Mouse (Mus musculus): ENCODE measurements around the gene Trim28.

The Trim28 gene

DNA sequence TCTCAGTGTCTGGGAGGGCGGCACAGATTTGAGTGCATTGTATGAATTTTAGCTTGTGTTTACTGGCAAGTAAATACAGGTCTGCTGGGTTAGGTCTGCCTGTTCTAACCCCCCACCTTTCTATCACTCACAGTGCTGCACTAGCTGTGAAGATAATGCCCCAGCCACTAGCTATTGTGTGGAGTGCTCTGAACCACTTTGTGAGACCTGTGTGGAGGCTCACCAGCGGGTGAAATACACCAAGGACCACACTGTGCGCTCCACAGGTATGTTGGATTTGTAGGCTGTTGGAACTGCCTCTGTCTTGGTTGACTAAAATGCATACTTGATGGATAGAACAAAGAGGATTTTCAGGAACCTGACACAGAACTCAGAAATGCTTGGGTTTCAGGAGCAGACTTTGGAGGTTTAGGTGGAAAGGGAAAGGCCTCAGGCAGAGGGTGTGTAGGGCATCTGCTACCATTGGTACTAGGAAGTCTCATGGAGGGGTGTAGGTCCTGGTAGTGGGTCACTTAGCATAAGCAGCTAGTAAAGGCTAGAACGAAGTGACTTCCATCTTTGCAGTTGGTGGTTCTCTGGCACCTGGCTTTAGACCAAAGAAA, 26.7 kb downstream of the Trim28 start:
- in situ Hi-C loops (cut with MboI; ENCODE audit: unreplicated experiment in 2 of 2) = loop anchor here in 1 of 2 experiments (10.0 kb wide), 1 partner anchor 61 kb away; the partner anchor contains the start of gene Zfp324

DNA sequence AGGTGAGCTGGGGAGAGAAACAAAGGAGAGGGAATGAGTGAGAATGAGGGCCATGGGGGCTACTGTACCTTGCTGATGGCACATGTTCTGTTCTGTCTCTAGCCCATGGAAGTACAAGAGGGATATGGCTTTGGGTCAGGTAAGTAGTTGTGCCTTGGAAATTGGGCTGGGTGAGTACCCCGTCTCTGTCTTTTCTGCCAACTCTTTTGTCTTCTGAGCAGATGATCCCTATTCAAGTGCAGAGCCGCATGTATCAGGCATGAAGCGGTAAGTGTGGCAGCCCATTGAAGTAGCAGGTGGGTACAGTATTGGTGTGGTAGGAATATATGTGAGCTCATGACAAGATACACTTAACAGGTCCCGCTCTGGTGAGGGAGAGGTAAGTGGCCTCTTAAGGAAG, 30.1 kb downstream of the Trim28 start:
- in situ Hi-C loops (cut with MboI; ENCODE audit: unreplicated experiment in 2 of 2) = loop anchor here in 1 of 2 experiments (10.0 kb wide), 1 partner anchor 64 kb away; the partner anchor contains the start of gene Zfp324

DNA sequence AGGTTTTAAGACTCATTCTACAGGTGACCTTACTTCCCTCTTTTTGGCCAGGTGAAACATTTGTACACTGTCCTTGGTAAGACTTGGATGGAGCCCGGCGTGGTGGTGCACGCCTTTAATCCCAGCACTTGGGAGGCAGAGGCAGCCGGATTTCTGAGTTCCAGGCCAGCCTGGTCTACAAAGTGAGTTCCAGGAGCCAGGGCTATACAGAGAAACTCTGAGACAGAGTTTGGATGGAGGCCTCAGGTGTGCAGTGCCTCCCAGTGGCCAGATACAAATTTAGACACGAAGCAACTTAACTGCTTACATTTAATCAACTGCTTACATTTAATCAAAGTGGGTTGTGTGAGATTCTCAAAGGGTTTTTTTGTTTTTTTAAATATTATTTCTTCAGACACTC, 32.2 kb downstream of the Trim28 start:
- in situ Hi-C loops (cut with MboI; ENCODE audit: unreplicated experiment in 2 of 2) = no loop called here

DNA sequence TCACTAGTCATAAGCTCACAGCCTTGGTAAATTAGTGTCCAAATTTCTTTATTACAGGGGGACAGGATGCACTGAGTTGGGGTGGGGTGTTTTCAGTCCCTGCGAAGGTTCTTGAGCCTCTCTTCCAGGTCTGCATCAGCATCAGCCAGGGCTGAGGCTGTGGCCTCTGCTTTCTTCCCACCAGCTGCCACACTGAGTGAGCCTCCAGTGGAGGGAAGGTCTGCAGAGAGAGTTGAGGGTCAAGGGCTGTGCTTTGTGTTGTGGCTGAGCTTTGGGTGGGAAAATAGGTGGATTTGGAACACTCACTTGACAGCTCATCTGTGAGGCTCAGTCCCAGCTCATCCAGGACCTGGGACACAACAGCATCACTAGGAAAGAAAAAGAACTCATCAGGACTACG, 33.1 kb downstream of the Trim28 start:
- in situ Hi-C loops (cut with MboI; ENCODE audit: unreplicated experiment in 2 of 2) = no loop called here

DNA sequence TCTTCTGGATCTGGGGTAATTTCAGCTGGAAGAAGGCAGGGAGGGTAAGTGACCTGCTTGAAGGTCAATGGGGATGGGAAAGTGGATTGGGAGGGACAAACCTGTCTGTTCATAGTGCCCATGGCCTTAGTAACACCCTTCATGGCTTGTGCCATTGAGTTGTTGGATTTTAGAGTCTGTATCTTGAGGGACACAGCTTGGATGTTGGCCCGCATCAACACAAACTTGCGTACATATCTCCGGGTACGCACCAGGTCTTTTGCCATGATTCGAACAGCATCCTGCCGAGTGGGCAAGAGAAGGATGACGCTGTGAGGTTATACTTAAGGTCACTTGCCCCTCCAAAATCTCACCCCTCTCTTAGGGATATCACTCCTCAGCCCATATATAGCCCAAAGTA, 33.6 kb downstream of the Trim28 start:
- in situ Hi-C loops (cut with MboI; ENCODE audit: unreplicated experiment in 2 of 2) = no loop called here

DNA sequence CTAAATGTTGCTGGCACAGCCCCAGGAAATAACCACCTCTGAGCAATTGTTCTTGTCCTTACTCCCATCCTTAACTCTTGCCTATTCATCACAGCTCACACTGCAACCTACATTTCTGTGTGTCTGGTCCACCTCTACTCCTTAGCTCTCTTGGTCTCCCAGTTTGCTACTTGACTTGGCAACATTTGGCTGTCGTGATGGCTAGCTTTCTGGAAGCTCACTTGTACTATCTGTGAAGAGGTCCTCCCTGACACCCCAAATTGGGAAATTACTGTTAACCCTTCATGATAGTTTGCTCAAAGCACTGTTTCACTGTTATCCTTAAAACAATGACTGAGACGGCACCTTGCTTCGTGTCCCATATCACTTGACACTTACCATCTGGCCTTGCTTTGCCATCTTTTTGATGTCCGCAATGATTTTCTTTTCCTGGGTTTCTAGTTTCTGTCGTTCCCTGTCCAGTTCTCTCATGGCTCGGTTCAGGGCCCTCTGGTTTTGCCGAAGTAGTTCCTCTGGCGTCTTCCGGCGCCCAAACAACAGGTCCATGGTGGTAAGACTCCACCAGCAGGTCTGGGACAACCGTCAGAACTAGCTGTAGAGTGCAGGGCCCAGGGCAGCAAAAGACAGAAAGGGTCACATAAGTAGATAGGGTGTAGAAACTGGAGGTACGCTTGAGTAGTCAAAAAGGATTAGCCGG, 34.7 kb downstream of the Trim28 start:
- in situ Hi-C loops (cut with MboI; ENCODE audit: unreplicated experiment in 2 of 2) = no loop called here

DNA sequence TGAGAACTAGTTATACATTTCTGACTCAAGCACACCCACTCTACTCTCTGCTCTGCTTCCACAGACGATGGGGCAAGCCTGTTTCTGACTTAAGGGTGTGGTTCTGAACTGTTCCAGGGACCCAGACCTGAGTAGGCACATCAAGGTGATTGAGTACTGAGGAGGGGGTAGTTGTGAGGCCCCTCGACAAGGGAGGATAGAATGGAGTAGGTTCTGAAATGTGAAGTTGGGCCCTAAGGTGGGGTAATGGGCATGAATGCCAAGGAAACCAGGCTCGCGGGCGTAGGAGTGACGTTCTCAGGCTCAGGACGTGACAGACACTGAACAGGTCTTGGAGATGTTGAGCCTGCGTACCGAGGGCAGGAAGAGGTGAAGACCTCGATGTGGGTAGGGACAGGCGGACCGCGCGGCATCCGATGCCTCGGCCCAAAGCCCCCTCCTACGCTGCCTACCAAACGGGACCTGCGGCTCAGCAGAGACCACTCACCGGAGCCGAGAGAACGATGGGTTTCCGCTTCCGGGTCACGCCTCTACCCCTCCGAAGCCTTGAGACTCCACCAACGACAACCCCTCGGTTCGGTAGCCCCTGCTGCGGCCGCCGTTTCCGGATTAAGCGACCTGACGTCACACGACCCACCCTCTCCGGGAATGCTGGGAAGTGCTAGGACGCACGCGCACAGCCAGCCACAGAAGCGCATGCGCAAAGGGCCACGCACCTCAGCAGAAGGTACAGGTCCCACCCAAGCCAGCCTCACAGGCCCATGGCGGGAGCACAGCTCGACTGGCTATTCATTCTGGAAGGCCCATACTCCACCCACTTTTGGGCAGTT, 35.4 kb downstream of the Trim28 start, which contains the start of gene Chmp2a:
Gene Chmp2a, minus strand, starts transcription at position 660 of the 830 bp plus-strand sequence.
- in situ Hi-C loops (cut with MboI; ENCODE audit: unreplicated experiment in 2 of 2) = no loop called here

DNA sequence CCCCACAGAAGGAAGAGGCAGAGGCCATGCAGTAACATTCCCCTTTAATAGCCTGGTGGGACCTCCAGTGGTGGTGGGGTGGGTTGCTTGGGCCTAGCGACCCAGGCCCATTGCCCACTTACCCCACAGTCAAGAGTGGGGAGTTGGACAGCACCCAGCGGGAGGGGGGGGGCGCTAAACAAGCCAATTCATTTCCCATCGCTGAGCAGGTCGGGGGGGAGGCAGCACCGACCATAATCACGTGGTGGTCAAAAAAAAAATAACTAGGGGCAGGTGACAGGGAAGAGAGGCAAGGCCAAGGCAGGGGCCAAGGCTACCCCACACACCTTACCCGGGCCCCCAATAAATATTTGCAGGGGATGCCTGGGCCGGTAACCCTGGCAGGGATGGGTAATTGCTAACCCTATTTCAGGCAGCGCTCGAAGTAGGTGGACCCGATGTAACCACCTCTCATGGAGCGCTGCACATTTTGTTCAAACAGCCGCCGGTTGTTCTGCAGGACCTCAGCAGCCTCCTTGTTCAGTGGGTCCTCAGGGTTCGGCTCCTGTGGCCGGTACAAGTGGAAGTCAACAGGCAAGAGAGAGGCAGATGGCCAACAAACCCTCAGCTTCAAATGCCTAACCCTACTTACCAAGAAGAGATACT, 36.4 kb downstream of the Trim28 start:
- in situ Hi-C loops (cut with MboI; ENCODE audit: unreplicated experiment in 2 of 2) = no loop called here

DNA sequence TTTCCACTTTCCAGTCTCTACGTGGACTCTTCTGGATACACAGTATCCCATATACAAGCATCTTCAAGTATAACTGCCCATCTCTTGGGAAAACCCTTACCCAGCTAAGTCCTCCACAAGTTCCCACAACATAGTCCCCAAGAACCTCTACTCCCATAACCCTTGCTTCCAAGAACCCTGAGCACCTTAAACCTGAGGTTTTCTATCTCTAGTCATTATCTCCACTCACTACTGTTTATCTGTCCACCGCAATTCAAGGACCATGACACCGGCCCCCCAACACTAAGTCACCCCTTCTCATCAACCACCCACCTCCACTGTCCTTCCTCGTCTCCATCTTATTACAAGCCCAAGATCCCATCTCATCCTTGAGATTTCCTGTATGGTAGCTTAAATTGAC, 37.9 kb downstream of the Trim28 start:
- in situ Hi-C loops (cut with MboI; ENCODE audit: unreplicated experiment in 2 of 2) = no loop called here

DNA sequence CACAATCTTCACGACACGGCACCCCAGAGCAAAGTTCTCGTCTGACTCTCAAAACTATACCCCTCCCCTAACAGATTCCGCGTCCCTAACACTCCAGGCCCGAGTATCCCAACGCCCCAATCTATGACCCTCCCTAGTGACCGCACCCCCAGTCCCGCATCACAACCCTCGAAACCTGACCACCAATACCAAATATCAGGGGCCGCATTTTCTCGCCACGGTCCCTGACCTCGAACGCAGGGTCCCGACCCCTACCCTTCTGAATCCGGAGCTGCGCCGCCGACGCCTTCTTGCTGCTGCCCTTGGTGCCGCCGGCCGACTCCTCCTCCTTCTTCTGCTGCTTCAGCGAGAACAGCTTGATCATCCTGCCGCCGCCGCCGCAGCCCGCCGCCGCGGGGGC, 38.5 kb downstream of the Trim28 start:
- in situ Hi-C loops (cut with MboI; ENCODE audit: unreplicated experiment in 2 of 2) = no loop called here

DNA sequence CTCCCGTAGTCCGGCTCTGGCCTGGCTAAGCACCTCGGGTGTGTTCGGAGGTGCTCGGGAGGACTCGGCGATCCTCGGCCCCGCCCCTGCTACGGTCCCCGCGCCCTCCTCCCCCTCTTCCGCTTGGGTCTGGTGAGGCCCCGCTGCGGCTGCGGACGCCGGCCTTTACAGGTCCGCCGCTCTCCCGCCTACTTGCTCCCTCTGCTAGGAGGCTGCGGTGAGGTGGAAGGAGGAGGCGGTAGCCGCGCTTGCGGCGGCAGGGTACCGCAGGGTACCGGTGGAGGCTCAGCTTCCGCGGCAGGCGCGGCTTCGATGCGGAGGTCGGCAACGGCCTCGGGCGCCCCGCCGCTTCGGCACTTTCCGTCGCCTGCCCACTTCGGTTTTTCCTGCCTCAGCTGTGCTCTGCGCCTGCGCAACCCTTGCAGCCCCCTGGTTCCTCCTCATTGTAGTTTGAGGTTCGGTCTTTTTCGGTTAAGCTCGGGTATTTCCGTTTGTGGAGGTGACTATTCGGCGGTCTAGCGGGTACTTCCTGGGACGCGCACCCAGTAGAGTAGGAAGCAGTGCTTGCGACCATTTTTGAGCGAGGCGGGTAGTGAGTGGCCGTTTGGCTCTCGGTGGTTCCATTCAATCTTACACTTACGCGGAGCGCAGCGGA, 39.1 kb downstream of the Trim28 start, which contains the start of gene Ube2m:
Gene Ube2m, minus strand, starts transcription at position 375 of the 655 bp plus-strand sequence.
- in situ Hi-C loops (cut with MboI; ENCODE audit: unreplicated experiment in 2 of 2) = no loop called here

DNA sequence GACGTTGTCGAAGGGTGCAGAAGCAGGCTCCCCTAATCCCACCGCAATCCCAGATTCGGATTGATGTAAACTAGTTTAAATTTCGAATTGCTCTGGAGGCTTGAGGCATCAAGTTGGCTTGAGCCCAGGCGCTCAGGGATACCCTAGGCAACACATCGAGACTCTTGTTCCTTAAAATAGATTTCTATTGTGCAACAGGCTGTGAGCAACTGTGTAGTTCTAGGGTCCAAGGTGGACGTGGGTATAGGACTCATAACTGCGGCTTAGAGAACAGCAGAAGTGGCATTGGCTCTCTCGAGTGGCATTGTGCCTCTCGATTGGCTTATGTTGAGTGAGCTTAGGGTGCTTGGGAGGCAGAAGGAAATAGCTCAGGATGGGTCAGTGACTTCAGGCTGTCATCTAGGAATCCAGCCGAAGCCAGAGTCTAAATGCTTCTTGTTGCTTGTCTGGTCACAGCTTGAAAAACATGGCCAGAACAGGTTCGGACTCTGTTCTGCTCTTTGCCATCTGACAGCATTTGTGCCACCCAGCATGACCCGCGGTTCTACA, 39.8 kb downstream of the Trim28 start:
- in situ Hi-C loops (cut with MboI; ENCODE audit: unreplicated experiment in 2 of 2) = no loop called here

DNA sequence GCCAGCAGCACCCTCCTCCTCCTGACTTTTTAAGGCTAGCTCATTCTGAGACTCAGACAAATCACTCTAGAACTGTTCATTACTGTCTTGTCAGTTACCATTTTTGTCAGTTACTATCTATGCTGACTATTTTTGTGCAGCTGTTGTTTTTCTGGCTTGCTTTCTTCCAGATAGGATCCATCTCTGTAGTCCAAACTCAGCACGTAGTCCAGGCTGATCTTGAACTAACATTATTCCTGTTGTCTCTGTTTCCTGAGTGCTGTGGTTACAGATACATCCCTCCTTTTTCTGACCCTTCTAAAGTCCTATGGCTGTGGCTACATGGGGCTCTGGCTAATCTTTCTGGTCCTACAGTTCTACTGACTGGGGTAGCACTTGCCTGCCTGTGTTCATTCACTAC, 40.3 kb downstream of the Trim28 start:
- in situ Hi-C loops (cut with MboI; ENCODE audit: unreplicated experiment in 2 of 2) = no loop called here

DNA sequence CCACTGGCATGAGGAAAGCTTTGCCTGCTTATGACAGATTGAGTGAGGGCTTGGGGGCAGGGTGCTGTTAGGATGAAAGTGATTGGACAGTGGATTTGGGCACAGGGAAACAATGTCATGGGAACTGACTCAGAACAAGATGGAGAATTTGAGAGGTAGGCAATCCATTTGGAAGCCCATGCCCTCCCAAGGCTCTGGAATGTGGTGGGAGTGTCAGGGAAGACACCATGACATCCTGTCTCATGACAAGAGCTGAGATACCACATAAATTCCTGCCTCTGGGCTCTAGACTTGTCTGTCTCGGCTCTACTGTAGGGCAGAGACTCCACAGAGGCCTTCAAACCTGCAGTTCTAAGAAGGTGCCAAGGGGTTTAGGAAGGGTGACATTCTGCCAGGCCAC, 42.3 kb downstream of the Trim28 start:
- in situ Hi-C loops (cut with MboI; ENCODE audit: unreplicated experiment in 2 of 2) = loop anchor here (5.0 to 10.0 kb wide), 3 partner anchors 34 to 129 kb away; no protein-coding TSS in a partner anchor

DNA sequence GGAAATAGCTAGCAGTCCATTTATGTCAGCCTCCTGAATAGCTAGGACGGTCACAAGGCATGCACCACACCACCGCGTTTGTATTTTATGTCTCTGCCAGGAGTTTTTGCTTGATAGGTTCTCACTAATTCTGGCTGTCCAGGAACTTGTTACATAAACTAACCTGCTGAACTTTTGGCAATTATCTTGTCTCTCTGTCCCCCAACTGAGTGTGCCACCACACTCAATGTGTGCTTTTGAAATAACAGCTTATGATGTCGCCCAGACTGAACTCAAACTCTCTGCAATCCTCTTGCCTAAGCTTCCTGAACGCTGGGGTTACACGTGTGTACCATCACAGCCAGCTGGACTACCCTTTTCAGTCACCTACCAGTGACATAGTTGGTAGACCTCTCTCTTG, 43.6 kb downstream of the Trim28 start:
- in situ Hi-C loops (cut with MboI; ENCODE audit: unreplicated experiment in 2 of 2) = loop anchor here (5.0 to 10.0 kb wide), 3 partner anchors 35 to 130 kb away; no protein-coding TSS in a partner anchor

DNA sequence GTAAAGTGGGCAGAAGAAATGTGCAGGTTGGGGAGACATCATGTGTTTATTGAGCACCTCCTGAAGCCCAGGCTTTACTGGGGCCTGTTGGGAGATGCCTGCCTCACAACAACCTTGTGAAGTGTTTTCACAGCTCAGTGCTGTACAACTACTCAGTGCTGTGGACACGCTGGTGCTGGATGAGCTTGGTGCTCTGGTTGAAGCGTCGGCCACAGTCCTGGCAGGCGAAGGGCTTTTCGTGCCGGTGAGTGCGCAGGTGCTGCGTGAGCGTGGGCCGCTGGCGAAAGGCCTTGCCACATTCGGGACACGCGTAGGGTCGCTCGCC, 44.2 kb downstream of the Trim28 start:
- in situ Hi-C loops (cut with MboI; ENCODE audit: unreplicated experiment in 2 of 2) = loop anchor here (5.0 to 10.0 kb wide), 3 partner anchors 36 to 131 kb away; no protein-coding TSS in a partner anchor

DNA sequence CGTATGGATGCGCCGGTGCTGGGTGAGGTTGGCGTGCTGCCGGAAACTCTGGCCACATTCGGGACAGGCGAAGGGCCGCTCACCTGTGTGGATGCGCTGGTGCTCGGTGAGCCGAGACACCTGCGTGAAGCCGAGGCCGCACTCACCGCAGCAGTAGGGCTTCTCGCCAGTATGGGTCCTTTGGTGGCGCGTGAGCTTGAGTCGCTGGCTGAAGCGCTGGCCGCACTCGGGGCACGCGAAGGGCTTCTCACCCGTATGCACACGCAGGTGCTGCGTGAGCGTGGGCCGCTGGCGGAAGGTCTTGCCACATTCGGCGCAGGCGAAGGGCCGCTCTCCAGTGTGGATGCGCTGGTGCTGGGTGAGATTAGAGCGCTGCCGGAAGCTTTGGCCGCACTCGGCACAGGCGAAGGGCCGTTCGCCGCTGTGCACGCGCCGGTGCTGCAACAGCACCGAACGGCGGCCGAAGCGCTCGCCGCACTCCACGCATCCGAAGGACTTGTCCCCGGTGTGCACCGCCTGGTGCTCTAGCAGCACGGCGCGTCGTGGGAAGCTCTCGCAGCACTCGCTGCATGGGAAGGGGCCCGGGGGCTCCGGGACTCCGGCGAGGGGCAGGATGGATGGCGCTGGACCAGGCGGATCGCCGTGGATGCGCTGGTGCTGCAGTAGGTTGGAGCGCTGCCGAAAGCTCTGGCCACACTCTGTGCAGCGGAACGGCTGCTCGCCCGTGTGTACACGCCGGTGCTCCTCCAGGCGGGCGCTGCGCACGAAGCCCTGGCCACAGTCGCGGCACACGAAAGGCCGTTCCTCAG, 44.7 kb downstream of the Trim28 start:
- in situ Hi-C loops (cut with MboI; ENCODE audit: unreplicated experiment in 2 of 2) = loop anchor here (5.0 to 10.0 kb wide), 3 partner anchors 36 to 131 kb away; no protein-coding TSS in a partner anchor

DNA sequence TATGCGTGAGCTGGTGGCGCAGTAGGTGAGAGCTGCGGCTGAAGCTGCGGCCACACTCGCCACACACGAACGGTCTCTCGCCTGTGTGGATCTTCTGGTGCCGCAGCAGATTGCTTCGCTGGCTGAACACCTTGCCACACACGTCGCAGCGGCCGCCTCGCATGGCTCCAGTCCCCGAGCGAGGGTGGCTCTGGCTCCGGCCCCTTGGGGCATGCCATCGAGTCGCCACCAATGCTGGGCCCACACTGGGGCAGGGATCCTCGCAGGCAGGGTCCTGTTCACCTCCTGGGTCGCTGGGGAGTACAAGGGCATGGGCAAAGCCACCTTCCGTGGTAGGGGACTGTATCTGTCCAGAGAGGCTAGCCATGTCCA, 45.3 kb downstream of the Trim28 start:
- in situ Hi-C loops (cut with MboI; ENCODE audit: unreplicated experiment in 2 of 2) = loop anchor here (5.0 to 10.0 kb wide), 3 partner anchors 37 to 132 kb away; no protein-coding TSS in a partner anchor

DNA sequence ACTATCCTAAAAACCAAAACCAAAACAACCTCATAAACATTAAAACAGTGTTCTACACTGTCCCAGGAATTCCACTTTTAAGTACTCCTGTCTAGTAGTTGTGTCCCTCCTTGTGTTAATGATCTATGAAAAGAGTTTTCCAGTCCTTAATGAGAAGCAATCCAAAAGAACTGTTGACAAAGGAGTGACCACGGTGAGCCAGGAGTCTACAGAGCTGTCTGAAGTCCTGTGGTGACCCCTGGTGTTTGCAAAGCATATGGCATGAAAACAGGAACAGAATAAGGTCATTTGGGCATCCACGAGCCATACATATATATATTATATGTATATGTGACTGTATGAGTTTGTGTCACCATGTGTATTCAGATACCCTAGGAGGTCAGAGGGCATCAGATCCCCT, 47.2 kb downstream of the Trim28 start:
- in situ Hi-C loops (cut with MboI; ENCODE audit: unreplicated experiment in 2 of 2) = loop anchor here (5.0 to 10.0 kb wide), 3 partner anchors 39 to 134 kb away; no protein-coding TSS in a partner anchor

Measured in v-Abl transformed pro-B cells (cell line).